Mouse (Mus musculus) liver, adult (tissue): Measurements from ENCODE around the gene 2310061I04Rik.
A peak's percentile ranks its signal among the peaks of the same experiment; 100 is the strongest.

ENCODE experiments used
- GATA4 ChIP-seq: IDR thresholded peaks from 2 replicates; pipeline ENCODE4 v1.6.1; 2014; ENCODE audit warnings: mild to moderate bottlenecking, low read length; ENCODE audit not compliant: insufficient replicate concordance

2310061I04Rik gene

GRCm38 (mm10) chr17:35896781-35897643, at the start of gene 2310061I04Rik:
2310061I04Rik (minus strand) TSS chr17:35897431.
- peak; percentile 20; the same call in 1 of the 2 replicates for TF ChIP-seq GATA4

GRCm38 (mm10) chr17:35939941-35940340, 42.7 kb upstream of the 2310061I04Rik start:
- no peak for TF ChIP-seq GATA4

GRCm38 (mm10) chr17:35939108-35939507, 41.9 kb upstream of the 2310061I04Rik start:
- no peak for TF ChIP-seq GATA4

- no peak for TF ChIP-seq GATA4
These were observed 40.6 kb upstream of the 2310061I04Rik start for GRCm38 (mm10) chr17:35937700-35938348.

- no peak for TF ChIP-seq GATA4
These were observed 35.4 kb upstream of the 2310061I04Rik start for GRCm38 (mm10) chr17:35932608-35933007.

GRCm38 (mm10) chr17:35930627-35931026, 33.4 kb upstream of the 2310061I04Rik start:
- TF ChIP-seq GATA4, result no peak

GRCm38 (mm10) chr17:35929534-35929933, 32.3 kb upstream of the 2310061I04Rik start:
- no peak for TF ChIP-seq GATA4

GRCm38 (mm10) chr17:35927471-35927870, 30.2 kb upstream of the 2310061I04Rik start:
- TF ChIP-seq GATA4, result no peak

- TF ChIP-seq GATA4, result no peak
These were observed 26.1 kb upstream of the 2310061I04Rik start for GRCm38 (mm10) chr17:35923281-35923680.

GRCm38 (mm10) chr17:35922566-35922965, 25.3 kb upstream of the 2310061I04Rik start:
- no peak for TF ChIP-seq GATA4

- TF ChIP-seq GATA4, result no peak
These were observed 24.5 kb upstream of the 2310061I04Rik start for GRCm38 (mm10) chr17:35921710-35922109.

- TF ChIP-seq GATA4, result no peak
These were observed 23.8 kb upstream of the 2310061I04Rik start for GRCm38 (mm10) chr17:35920862-35921562.

- no peak for TF ChIP-seq GATA4
These were observed 23.2 kb upstream of the 2310061I04Rik start for GRCm38 (mm10) chr17:35920384-35920783.

GRCm38 (mm10) chr17:35919864-35920301, 22.7 kb upstream of the 2310061I04Rik start:
- TF ChIP-seq GATA4, result no peak

GRCm38 (mm10) chr17:35919060-35919715, 22.0 kb upstream of the 2310061I04Rik start:
- TF ChIP-seq GATA4, result no peak; the same call in 1 of the 2 replicates
